Mouse (Mus musculus): ENCODE data around the gene Nmur1. TPM values are rescaled to one million over a fixed set of nuclear protein-coding genes. Genes with fewer than 3 reads are reported as not detected.

Gene Nmur1
- total and polyA plus RNA-seq, 3 experiments: not detected

- Histone ChIP-seq H3K27me3 (ENCODE audit: control insufficient read depth in 1 of 2, insufficient read depth in 2 of 2, low read length in 2 of 2) (no peaks in the 10 kb centered on the region), H3K79me2 (ENCODE audit: control insufficient read depth, insufficient read depth, low read length, poor library complexity) (peaks cover 4% of the 10 kb centered on the region; the same call in 1 of the 2 replicates), H3K36me3 (ENCODE audit: control insufficient read depth in 1 of 2, insufficient read depth in 2 of 2, low read length in 2 of 2) (no peaks in the 10 kb centered on the region; a peak in 1 of 4 replicates), H3K4me3 (ENCODE audit: control insufficient read depth in 1 of 2, insufficient read depth in 1 of 2, low read depth in 2 of 2, low read length in 2 of 2) (no peak overlapping the region), H3K9me3 (replicated peaks; ENCODE audit: insufficient read depth, low read length) (no peaks in the 10 kb centered on the region), H3K4me1 (ENCODE audit: control insufficient read depth in 1 of 2, insufficient read depth in 2 of 2, low read length in 2 of 2) (peaks cover 1 to 7% of the 10 kb centered on the region in 2 experiments), H3K9ac (ENCODE audit: control insufficient read depth, low read depth, low read length, poor library complexity, severe bottlenecking) (no peak overlapping the region), H3K27ac (ENCODE audit: control insufficient read depth, low read depth, low read length) (no peak overlapping the region)
- peak; percentile 47 for DNase-seq (ENCODE audit: low read depth, low spot score)
- TF ChIP-seq MYC (IDR thresholded peaks at IDR 0.05; ENCODE audit: low read depth, low read length): no peak
- no peak for TF ChIP-seq BHLHE40 (IDR thresholded peaks at IDR 0.05; ENCODE audit: borderline replicate concordance, low read depth, low read length)
- TF ChIP-seq MYB (IDR thresholded peaks at IDR 0.05; ENCODE audit: low read depth, low read length): no peak
- TF ChIP-seq MAX (IDR thresholded peaks at IDR 0.05; ENCODE audit: low read length): no peak
- TF ChIP-seq MEF2A (IDR thresholded peaks at IDR 0.05; ENCODE audit: extremely low read depth, insufficient replicate concordance, low read depth, low read length, poor library complexity, severe bottlenecking): no peak
- peak; percentile 76 for TF ChIP-seq ELF1 (IDR thresholded peaks at IDR 0.05; ENCODE audit: low read depth, low read length)
- TF ChIP-seq MXI1 (IDR thresholded peaks at IDR 0.05; ENCODE audit: low read depth, low read length): no peak
Measured at GRCm38 (mm10) chr1:86467416-86467815, 41.4 kb upstream of the Nmur1 start.

- H3K36me3 ChIP-seq (ENCODE audit: control insufficient read depth in 1 of 2, insufficient read depth in 2 of 2, low read length in 2 of 2): no peaks in the 10 kb centered on the region
- DNase-seq (ENCODE audit: low read depth, low spot score): no peak
- H3K4me3 ChIP-seq (ENCODE audit: control insufficient read depth in 1 of 2, insufficient read depth in 1 of 2, low read depth in 2 of 2, low read length in 2 of 2): no peak overlapping the region
- H3K4me1 ChIP-seq (ENCODE audit: control insufficient read depth in 1 of 2, insufficient read depth in 2 of 2, low read length in 2 of 2): no peaks in the 10 kb centered on the region
- TF ChIP-seq ZNF384 (IDR thresholded peaks at IDR 0.05; ENCODE audit: low read depth, low read length) (no peak), USF2 (IDR thresholded peaks at IDR 0.05; ENCODE audit: borderline replicate concordance in 1 of 2, insufficient read depth in 1 of 2, low read depth in 1 of 2, low read length in 2 of 2) (no peak), MEF2A (IDR thresholded peaks at IDR 0.05; ENCODE audit: extremely low read depth, insufficient replicate concordance, low read depth, low read length, poor library complexity, severe bottlenecking) (no peak), BHLHE40 (IDR thresholded peaks at IDR 0.05; ENCODE audit: borderline replicate concordance, low read depth, low read length) (no peak), MYC (IDR thresholded peaks at IDR 0.05; ENCODE audit: low read depth, low read length) (no peak), MYB (IDR thresholded peaks at IDR 0.05; ENCODE audit: low read depth, low read length) (no peak), POLR2A (IDR thresholded peaks at IDR 0.05; ENCODE audit: control insufficient read depth in 1 of 2, insufficient read depth in 1 of 2, low read depth in 1 of 2, low read length in 2 of 2, poor library complexity in 1 of 2) (no peak), CHD1 (IDR thresholded peaks at IDR 0.05; ENCODE audit: low read depth, low read length) (no peak), ETS1 (IDR thresholded peaks at IDR 0.05; ENCODE audit: low read depth, low read length) (no peak), RCOR1 (IDR thresholded peaks at IDR 0.05; ENCODE audit: low read depth, low read length) (no peak), UBTF (IDR thresholded peaks at IDR 0.05; ENCODE audit: borderline replicate concordance, insufficient read depth, low read depth, low read length) (no peak)
- no peaks in the 10 kb centered on the region for H3K9me3 ChIP-seq (replicated peaks; ENCODE audit: insufficient read depth, low read length)
- no peak overlapping the region for H3K9ac ChIP-seq (ENCODE audit: control insufficient read depth, low read depth, low read length, poor library complexity, severe bottlenecking)
- no peak overlapping the region for H3K27ac ChIP-seq (ENCODE audit: control insufficient read depth, low read depth, low read length)
- no peaks in the 10 kb centered on the region for H3K79me2 ChIP-seq (ENCODE audit: control insufficient read depth, insufficient read depth, low read length, poor library complexity)
- no peaks in the 10 kb centered on the region for H3K27me3 ChIP-seq (ENCODE audit: control insufficient read depth in 1 of 2, insufficient read depth in 2 of 2, low read length in 2 of 2)
Measured at GRCm38 (mm10) chr1:86464875-86465224, 38.8 kb upstream of the Nmur1 start.
